Comparison of ENCODE assay signal across 15 mouse cellular contexts in genomic region chr13:99217984-99218383, GRCm38 (mm10). TPM values are rescaled to one million over a fixed set of nuclear protein-coding genes. Genes with fewer than 3 reads are reported as not detected.
A peak's percentile ranks its signal among the peaks of the same experiment; 100 is the strongest.
DNase-seq lines count a peak whose midpoint lies in the region; ATAC-seq and TF ChIP-seq lines count a peak whose summit lies in the region.
"Had no signal": no experiment of that assay in that cellular context is flagged by ENCODE, and none has a peak within 500 bp of the region (broad histone marks: within the 10 kb centered on the region; RNA-seq: fewer than 3 reads in every experiment).

No protein-coding gene starts in this region.

- H3K27ac ChIP-seq in heart, adult 2 months = peak overlapping the region; percentile 21
- H3K27ac ChIP-seq in heart, embryonic 10.5 days = no peak overlapping the region
- no peak overlapping the region for H3K27ac ChIP-seq in ES-E14 (ENCODE audit: insufficient read depth, low read depth, low read length, poor library complexity, severe bottlenecking)
- H3K27ac ChIP-seq in heart, postnatal 0 days (ENCODE audit: low read depth) = no peak overlapping the region
- H3K27ac ChIP-seq: left cerebral cortex, adult 2 months; midbrain, embryonic 12.5 days had no signal

- H3K4me2 ChIP-seq in heart, postnatal 0 days (ENCODE audit: low read depth, low read length) = no peak overlapping the region
- H3K4me2 ChIP-seq: liver, embryonic 11.5 days; midbrain, embryonic 12.5 days had no signal

- peak; percentile 48; the same call in 1 of the 2 replicates for TF ChIP-seq POLR2A in heart, adult 2 months (IDR thresholded peaks at IDR 0.05; ENCODE audit: insufficient read depth, low read depth, low read length)

- DNase-seq in heart, adult 2 months = peak in 1 of 2 experiments; percentile 16
- no peak for DNase-seq in heart, embryonic 10.5 days (ENCODE audit: low spot score)
- peak; percentile 39 for DNase-seq in kidney, postnatal 14 days
- no peak for DNase-seq in kidney, adult 8-10 months
- DNase-seq in ES-E14 (ENCODE audit: low read depth, low spot score) = peak; percentile 34
- DNase-seq in heart, postnatal 0 days (ENCODE audit: low spot score) = peak; percentile 55
- DNase-seq in layer of hippocampus, adult 11-12 months (ENCODE audit: low spot score) = no peak
- DNase-seq: adrenal gland, postnatal 25 days; cerebellum, adult 18-20 months; right cerebral cortex, postnatal 4 days had no signal

- H3K79me2 ChIP-seq in heart, adult 2 months (replicated peaks; ENCODE audit: control insufficient read depth, insufficient read depth, low read length) = no peaks in the 10 kb centered on the region

- no peaks in the 10 kb centered on the region for H3K9me3 ChIP-seq in heart, embryonic 10.5 days
- no peaks in the 10 kb centered on the region for H3K9me3 ChIP-seq in ES-E14 (ENCODE audit: control insufficient read depth, insufficient read depth, low read depth, low read length)
- H3K9me3 ChIP-seq in heart, postnatal 0 days (replicated peaks; ENCODE audit: control insufficient read depth, low read length) = no peaks in the 10 kb centered on the region
- H3K9me3 ChIP-seq: midbrain, embryonic 12.5 days had no signal

- H3K4me1 ChIP-seq in heart, adult 2 months (ENCODE audit: control insufficient read depth, insufficient read depth, low read length) = peaks cover 6% of the 10 kb centered on the region
- H3K4me1 ChIP-seq in heart, embryonic 10.5 days = no peaks in the 10 kb centered on the region; the same call in 1 of the 2 replicates
- no peaks in the 10 kb centered on the region; a peak in 1 of 4 replicates for H3K4me1 ChIP-seq in ES-E14 (ENCODE audit: control insufficient read depth in 2 of 2, insufficient read depth in 2 of 2, low read length in 2 of 2, poor library complexity in 1 of 2)
- H3K4me1 ChIP-seq in heart, postnatal 0 days (ENCODE audit: control insufficient read depth, insufficient read depth) = peaks cover 8% of the 10 kb centered on the region; the same call in 1 of the 2 replicates

- peak; percentile 75 for ATAC-seq in heart, postnatal 0 days (ENCODE audit: insufficient read depth, low read depth)
- ATAC-seq in inflammation-experienced regulatory T-cells, adult 6 months = no peak
- ATAC-seq: intestine, postnatal 0 days had no signal

- 24% methylated on average over 4 of the region's 4 CpGs for WGBS in heart, adult 2 months
- WGBS in heart, embryonic 10.5 days = 23% methylated on average over 4 of the region's 4 CpGs
- 28% methylated on average over 4 of the region's 4 CpGs for WGBS in heart, postnatal 0 days

- no peak overlapping the region for H3K4me3 ChIP-seq in heart, adult 2 months
- no peak overlapping the region for H3K4me3 ChIP-seq in heart, embryonic 10.5 days
- H3K4me3 ChIP-seq in ES-E14 (ENCODE audit: insufficient read depth in 1 of 2, low read depth in 1 of 2, low read length in 2 of 2, poor library complexity in 1 of 2, severe bottlenecking in 1 of 2) = no peak overlapping the region
- no peak overlapping the region for H3K4me3 ChIP-seq in heart, postnatal 0 days (ENCODE audit: low read depth, low read length)
- H3K4me3 ChIP-seq: left cerebral cortex, adult 2 months; midbrain, embryonic 12.5 days had no signal

- no peak overlapping the region for H3K9ac ChIP-seq in heart, adult 2 months (ENCODE audit: low read depth, low read length)
- no peak overlapping the region for H3K9ac ChIP-seq in ES-E14 (ENCODE audit: insufficient read depth, low read depth, low read length, poor library complexity, severe bottlenecking)
- no peak overlapping the region for H3K9ac ChIP-seq in heart, postnatal 0 days (replicated peaks; ENCODE audit: low read depth, low read length)
- H3K9ac ChIP-seq: midbrain, embryonic 12.5 days had no signal

- peaks cover 10% of the 10 kb centered on the region for H3K36me3 ChIP-seq in heart, adult 2 months (ENCODE audit: control insufficient read depth, insufficient read depth, low read length)
- H3K36me3 ChIP-seq in heart, embryonic 10.5 days = no peaks in the 10 kb centered on the region
- no peaks in the 10 kb centered on the region for H3K36me3 ChIP-seq in ES-E14 (ENCODE audit: control insufficient read depth, insufficient read depth, low read length, poor library complexity, severe bottlenecking)
- no peaks in the 10 kb centered on the region for H3K36me3 ChIP-seq in heart, postnatal 0 days (replicated peaks; ENCODE audit: control insufficient read depth, insufficient read depth, low read length)
- H3K36me3 ChIP-seq: midbrain, embryonic 12.5 days had no signal

- TF ChIP-seq EP300 in heart, adult 2 months (IDR thresholded peaks at IDR 0.05; ENCODE audit: insufficient read depth, low read depth, low read length) = no peak
- TF ChIP-seq EP300 in heart, postnatal 0 days (IDR thresholded peaks at IDR 0.05; ENCODE audit: low read depth) = peak; percentile 25; the same call in 1 of the 2 replicates

- intact Hi-C loops in heart, adult 2 months (cut with DNase I) = no loop called here

- no peaks in the 10 kb centered on the region for H3K27me3 ChIP-seq in heart, adult 2 months (ENCODE audit: control insufficient read depth, insufficient read depth, low read length)
- H3K27me3 ChIP-seq in heart, embryonic 10.5 days (ENCODE audit: insufficient read depth, poor library complexity, severe bottlenecking) = no peaks in the 10 kb centered on the region
- H3K27me3 ChIP-seq in heart, postnatal 0 days (ENCODE audit: control insufficient read depth, insufficient read depth, low read length) = no peaks in the 10 kb centered on the region
- H3K27me3 ChIP-seq: midbrain, embryonic 12.5 days had no signal

- TF ChIP-seq CTCF in heart, adult 2 months (IDR thresholded peaks at IDR 0.05) = no peak
- TF ChIP-seq CTCF in heart, postnatal 0 days (IDR thresholded peaks at IDR 0.05; ENCODE audit: low read depth) = no peak

- in situ Hi-C loops in ES-E14 (cut with MboI; ENCODE audit: low sequenced_read_pairs in 2 of 2, unreplicated experiment in 2 of 2) = no loop called here

TF ChIP-seq in ES-E14, 5 proteins besides CTCF, POLR2A, EP300 and RAD21:
- no peak for TF ChIP-seq HCFC1 (IDR thresholded peaks at IDR 0.05; ENCODE audit: borderline replicate concordance, insufficient read depth, low read length)
- no peak for TF ChIP-seq ZC3H11A (IDR thresholded peaks at IDR 0.05; ENCODE audit: borderline replicate concordance, low read depth, low read length)
- TF ChIP-seq MAFK (IDR thresholded peaks at IDR 0.05; ENCODE audit: insufficient read depth, low read depth, low read length) = no peak
- no peak for TF ChIP-seq ZNF384 (IDR thresholded peaks at IDR 0.05; ENCODE audit: low read depth, low read length)
- no peak for TF ChIP-seq CHD2 (IDR thresholded peaks at IDR 0.05; ENCODE audit: low read depth, low read length)

RNA-seq across cellular contexts. Expression of gene Zfp366, which starts 33.4 kb away (rescaled TPM):
- 10 to 100 TPM in 1 of 2 experiments, 1 to 10 TPM in 1; 9.7 to 14.4 TPM for total RNA-seq in heart, adult 2 months (2021)
- 5.0 and 7.8 TPM in 2 replicates for polyA plus RNA-seq in heart, adult 2 months (2012; rRNA removed)
- 0.10 and 0.14 TPM in 2 replicates for polyA plus RNA-seq in heart, embryonic 10.5 days (2016; fragmentation: Nextera tagmentation; extraction: Ambion mirVana)
- total RNA-seq in ES-E14 (2012; rRNA removed) = 0.04 TPM in 1 of 2 replicates, not detected in the other
- total RNA-seq in heart, postnatal 0 days (2014; rRNA removed; ENCODE audit: low replicate concordance) = 4.5 and 5.6 TPM in 2 replicates
- 0.82 TPM in 2 replicates for polyA plus RNA-seq in heart, postnatal 0 days (2015; fragmentation: Nextera tagmentation; extraction: Ambion mirVana)
- polyA plus RNA-seq in inflammation-experienced regulatory T-cells, adult 6 months (2017; shearing (Covaris generic)) = under 1 TPM in 1 of 3 experiments, not detected in 2; 0.20 TPM

Comparison
In these comparisons a context has a peak if more than half of its experiments do, and no peak if none do; other contexts are left out.
1. DNase-seq: peak in kidney, postnatal 14 days (single experiment), ES-E14 (single experiment) and heart, postnatal 0 days (single experiment); none in heart, embryonic 10.5 days (single experiment), kidney, adult 8-10 months (0 of 2) and layer of hippocampus, adult 11-12 months (single experiment).